Mouse (Mus musculus) lung, postnatal 0 days (tissue): ENCODE results near the gene Man1a. TPM values are rescaled to one million over a fixed set of nuclear protein-coding genes. Genes with fewer than 3 reads are reported as not detected.
A peak's percentile ranks its signal among the peaks of the same experiment; 100 is the strongest.

ENCODE experiments used
- ATAC-seq: fragments of 200-750 bp; cut with Nextera tagmentation; 2 replicates; pipeline ENCODE4 v1.8.0; 2017; ENCODE audit warnings: moderate library complexity
- DNase-seq: peaks from one replicate; pipeline ENCODE4 v3.0.0-alpha.2; 2016; ENCODE audit warnings: low spot score
- H3K27ac ChIP-seq: fragments of 300-500 bp; sonication (generic); 2 replicates; pipeline ENCODE4 v1.5.1; 2014; ENCODE audit warnings: antibody characterized with exemption, mild to moderate bottlenecking, low read length, mixed read lengths
- H3K27me3 ChIP-seq: fragments of 300-500 bp; sonication (generic); replicated peaks from 2 replicates; pipeline ENCODE4 v1.6.1; 2014; ENCODE audit warnings: low read length, mixed read lengths; ENCODE audit not compliant: insufficient read depth
- H3K36me3 ChIP-seq: fragments of 300-500 bp; sonication (generic); 2 replicates; pipeline ENCODE4 v1.6.1; 2014; ENCODE audit warnings: low read length, mixed read lengths; ENCODE audit not compliant: insufficient read depth
- H3K4me1 ChIP-seq: fragments of 300-500 bp; sonication (generic); 2 replicates; pipeline ENCODE4 v1.6.1; 2014; ENCODE audit warnings: antibody characterized with exemption, low read depth, low read length, mixed read lengths; ENCODE audit not compliant: insufficient read depth
- H3K4me2 ChIP-seq: fragments of 300-500 bp; sonication (generic); replicated peaks from 2 replicates; pipeline ENCODE4 v1.6.1; 2014; ENCODE audit warnings: low read depth, mild to moderate bottlenecking, low read length, moderate library complexity, mixed read lengths
- H3K4me3 ChIP-seq: fragments of 300-500 bp; sonication (generic); 2 replicates; pipeline ENCODE4 v1.5.1; 2014; ENCODE audit warnings: low read depth, low read length
- H3K9ac ChIP-seq: fragments of 300-500 bp; sonication (generic); replicated peaks from 2 replicates; pipeline ENCODE4 v1.6.1; 2014; ENCODE audit warnings: low read depth, mild to moderate bottlenecking
- H3K9me3 ChIP-seq: fragments of 300-500 bp; sonication (generic); 2 replicates; pipeline ENCODE4 v1.6.1; 2016; ENCODE audit warnings: low read length, mixed read lengths
- CTCF ChIP-seq: IDR thresholded peaks from 2 replicates; pipeline ENCODE4 v1.5.1; 2016; ENCODE audit warnings: antibody characterized with exemption, mild to moderate bottlenecking
- EP300 ChIP-seq: IDR thresholded peaks from 2 replicates; pipeline ENCODE4 v1.6.1; 2016; ENCODE audit warnings: antibody characterized with exemption, mild to moderate bottlenecking, control low read depth
- WGBS: fragments of 180-500 bp; shearing (Covaris S2); extraction: QIAGEN DNeasy Blood & Tissue Kit; methylation state at CpG from one replicate; pipeline ENCODE4 v1.1.7; 2014; 5-methylcytosine and 5-hydroxymethylcytosine counted together
- polyA plus RNA-seq: library from polyadenylated mRNA; unstranded; fragments of >200 nt; fragmentation: Nextera tagmentation; extraction: Ambion mirVana; gene quantifications from 2 replicates; pipeline ENCODE4 v1.2.1, GENCODE M21; 2015

The Man1a gene
- polyA plus RNA-seq, 1 experiment from 2014 or later = 6.6 TPM

GRCm38 (mm10) chr10:53874191-53874590 is 202.2 kb downstream of the Man1a start:
- no peak for ATAC-seq

GRCm38 (mm10) chr10:53863486-53864357 is 212.7 kb downstream of the Man1a start:
- WGBS = 42% methylated on average over 7 of the region's 7 CpGs
- ATAC-seq = peak; percentile 55; the same call in 1 of the 2 replicates

More at GRCm38 (mm10) chr10:53874191-53874590, 202.2 kb downstream of the Man1a start:
- H3K9ac ChIP-seq = no peak overlapping the region
- no peaks in the 10 kb centered on the region for H3K4me1 ChIP-seq
- no peak overlapping the region for H3K4me3 ChIP-seq
- H3K36me3 ChIP-seq = no peaks in the 10 kb centered on the region
- H3K9me3 ChIP-seq = no peaks in the 10 kb centered on the region
- no peak overlapping the region for H3K4me2 ChIP-seq
- no peaks in the 10 kb centered on the region for H3K27me3 ChIP-seq
- TF ChIP-seq CTCF (no peak), EP300 (no peak)
- 78% methylated on average over 3 of the region's 3 CpGs for WGBS
- DNase-seq = no peak
- H3K27ac ChIP-seq = no peak overlapping the region

GRCm38 (mm10) chr10:53859879-53860278 is 216.5 kb downstream of the Man1a start:
- Histone ChIP-seq H3K4me3 (no peak overlapping the region), H3K27me3 (no peaks in the 10 kb centered on the region), H3K9ac (no peak overlapping the region), H3K4me2 (no peak overlapping the region), H3K36me3 (no peaks in the 10 kb centered on the region), H3K27ac (no peak overlapping the region), H3K4me1 (no peaks in the 10 kb centered on the region), H3K9me3 (no peaks in the 10 kb centered on the region)
- WGBS = 77% methylated on average over 1 of the region's 1 CpGs
- TF ChIP-seq EP300 = no peak
- no peak for TF ChIP-seq CTCF
- ATAC-seq (no peak), DNase-seq (no peak)

More at GRCm38 (mm10) chr10:53863486-53864357, 212.7 kb downstream of the Man1a start:
- Histone ChIP-seq H3K9me3 (no peaks in the 10 kb centered on the region), H3K36me3 (no peaks in the 10 kb centered on the region), H3K9ac (no peak overlapping the region), H3K4me3 (no peak overlapping the region), H3K27me3 (no peaks in the 10 kb centered on the region), H3K27ac (no peak overlapping the region), H3K4me2 (no peak overlapping the region), H3K4me1 (no peaks in the 10 kb centered on the region)
- no peak for TF ChIP-seq EP300
- peak; percentile 79 for TF ChIP-seq CTCF
- DNase-seq = peak; percentile 85

- WGBS = 86% methylated on average over 3 of the region's 3 CpGs
- Histone ChIP-seq H3K4me1 (no peaks in the 10 kb centered on the region), H3K9ac (no peak overlapping the region), H3K9me3 (no peaks in the 10 kb centered on the region), H3K27me3 (no peaks in the 10 kb centered on the region), H3K4me3 (no peak overlapping the region), H3K36me3 (no peaks in the 10 kb centered on the region), H3K4me2 (no peak overlapping the region), H3K27ac (no peak overlapping the region)
- ATAC-seq (no peak), DNase-seq (no peak)
- TF ChIP-seq CTCF (peak; percentile 56), EP300 (no peak)
Measured at GRCm38 (mm10) chr10:53859224-53859623, 217.2 kb downstream of the Man1a start.
